Comparison of ENCODE assay signal across 28 mouse cellular contexts in the genomic region with DNA sequence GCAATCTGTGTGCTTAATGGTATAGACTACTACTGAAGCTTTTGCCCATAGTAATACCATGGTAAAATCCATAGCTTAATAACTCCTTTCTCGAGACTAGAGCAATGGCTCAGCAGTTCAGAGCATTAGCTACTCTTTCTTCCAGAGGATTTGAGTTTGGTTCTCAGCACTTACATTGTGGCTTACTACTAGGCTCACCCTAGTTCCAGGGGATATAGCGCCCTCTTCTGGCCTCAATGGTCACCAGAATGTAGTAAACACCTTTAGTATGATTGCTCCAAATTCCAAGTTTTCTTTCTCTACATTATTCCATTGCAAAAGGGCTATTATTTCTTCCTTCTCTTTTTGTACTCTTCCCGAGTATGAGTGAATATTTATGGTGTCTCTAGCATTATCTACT.
A peak's percentile ranks its signal among the peaks of the same experiment; 100 is the strongest.
DNase-seq lines count a peak whose midpoint lies in the region; ATAC-seq and TF ChIP-seq lines count a peak whose summit lies in the region.
"Had no signal": no experiment of that assay in that cellular context is flagged by ENCODE, and none has a peak within 500 bp of the region (broad histone marks: within the 10 kb centered on the region; RNA-seq: fewer than 3 reads in every experiment).

No protein-coding gene starts in this region.

- no peaks in the 10 kb centered on the region for H3K36me3 ChIP-seq in liver, embryonic 14.5 days (replicated peaks; ENCODE audit: control insufficient read depth, insufficient read depth, low read depth)
- H3K36me3 ChIP-seq in E14TG2a.4 (ENCODE audit: insufficient read depth, low read length): no peaks in the 10 kb centered on the region
- H3K36me3 ChIP-seq: forebrain, embryonic 12.5 days; midbrain, embryonic 12.5 days had no signal

- H3K27ac ChIP-seq in liver, embryonic 14.5 days: no peak overlapping the region
- H3K27ac ChIP-seq: embryonic facial prominence, embryonic 13.5 days; forebrain, embryonic 12.5 days; hindbrain, embryonic 14.5 days; limb, embryonic 10.5 days; midbrain, embryonic 12.5 days had no signal

- no peaks in the 10 kb centered on the region for H3K9me3 ChIP-seq in liver, embryonic 14.5 days (ENCODE audit: control insufficient read depth, low read length)
- H3K9me3 ChIP-seq in E14TG2a.4 (ENCODE audit: low read length): no peaks in the 10 kb centered on the region
- H3K9me3 ChIP-seq: limb, embryonic 10.5 days had no signal

- no peak overlapping the region for H3K4me2 ChIP-seq in liver, embryonic 14.5 days (ENCODE audit: low read depth)
- H3K4me2 ChIP-seq: embryonic facial prominence, embryonic 13.5 days; forebrain, embryonic 12.5 days; hindbrain, embryonic 14.5 days; liver, embryonic 11.5 days; lung, embryonic 14.5 days; midbrain, embryonic 12.5 days had no signal

- no peak overlapping the region for H3K9ac ChIP-seq in liver, embryonic 14.5 days (replicated peaks)
- H3K9ac ChIP-seq: embryonic facial prominence, embryonic 13.5 days; forebrain, embryonic 12.5 days; hindbrain, embryonic 14.5 days; lung, embryonic 14.5 days; midbrain, embryonic 12.5 days had no signal

- H3K4me1 ChIP-seq in liver, embryonic 14.5 days (replicated peaks; ENCODE audit: control insufficient read depth in 2 of 2, insufficient read depth in 2 of 2, low read length in 1 of 2): no peaks in the 10 kb centered on the region
- H3K4me1 ChIP-seq in E14TG2a.4 (replicated peaks; ENCODE audit: low read depth, low read length): no peaks in the 10 kb centered on the region
- H3K4me1 ChIP-seq: embryonic facial prominence, embryonic 13.5 days; forebrain, embryonic 12.5 days; limb, embryonic 10.5 days; midbrain, embryonic 12.5 days had no signal

- 54% methylated on average over 3 of the region's 3 CpGs for WGBS in liver, embryonic 14.5 days (ENCODE audit: insufficient replicate concordance)

- TF ChIP-seq EP300 in liver, embryonic 14.5 days (IDR thresholded peaks at IDR 0.05; ENCODE audit: low read depth): no peak

- DNase-seq in liver, embryonic 14.5 days (ENCODE audit: low read depth in 3 of 3, low spot score in 3 of 3): no peak
- DNase-seq in liver: no peak
- DNase-seq in R1 (ENCODE audit: low read depth, low spot score): peak; percentile 54
- DNase-seq in left cerebral cortex, adult 18-20 months (ENCODE audit: low spot score in 2 of 2): no peak
- no peak for DNase-seq in spleen, postnatal 36 days (ENCODE audit: low spot score in 2 of 2)
- no peak for DNase-seq in lung, adult 18-20 months
- DNase-seq: adrenal gland, adult 8-10 months; cerebellum, adult 8-10 months; cerebellum, postnatal 36 days; embryo, embryonic 11 days; gastrocnemius, postnatal 36 days; heart, postnatal 4 days; kidney, adult 9 months; kidney, postnatal 36 days; lung, embryonic 14.5 days; retina, postnatal 1 day; right cerebral cortex, postnatal 25 days; spleen, adult 18-20 months; thymus, postnatal 14 days had no signal

- no peak overlapping the region for H3K4me3 ChIP-seq in liver, embryonic 14.5 days (ENCODE audit: insufficient read depth in 1 of 2, low read depth in 2 of 2, low read length in 2 of 2)
- H3K4me3 ChIP-seq in E14TG2a.4 (replicated peaks; ENCODE audit: low read length): no peak overlapping the region
- H3K4me3 ChIP-seq: embryonic facial prominence, embryonic 13.5 days; erythroblast, embryonic 14.5 days; forebrain, embryonic 12.5 days; limb, embryonic 10.5 days; midbrain, embryonic 12.5 days had no signal

- ATAC-seq in liver, embryonic 14.5 days (ENCODE audit: insufficient read depth): no peak
- ATAC-seq: activated CD4-positive, CD25-positive, alpha-beta regulatory T cell, adult 4 months had no signal

- TF ChIP-seq CTCF in liver, embryonic 14.5 days (IDR thresholded peaks at IDR 0.05; ENCODE audit: low read depth): peak; percentile 17; the same call in 1 of the 2 replicates
- TF ChIP-seq CTCF in E14TG2a.4 (conservative IDR thresholded peaks at IDR 0.05; ENCODE audit: low read length): peak; percentile 47

- H3K27me3 ChIP-seq in liver, embryonic 14.5 days (ENCODE audit: control insufficient read depth, insufficient read depth, low read length): no peaks in the 10 kb centered on the region
- H3K27me3 ChIP-seq in E14TG2a.4 (ENCODE audit: insufficient read depth, low read length): no peaks in the 10 kb centered on the region
- H3K27me3 ChIP-seq: embryonic facial prominence, embryonic 13.5 days; forebrain, embryonic 12.5 days; midbrain, embryonic 12.5 days had no signal
